In the genomic region with DNA sequence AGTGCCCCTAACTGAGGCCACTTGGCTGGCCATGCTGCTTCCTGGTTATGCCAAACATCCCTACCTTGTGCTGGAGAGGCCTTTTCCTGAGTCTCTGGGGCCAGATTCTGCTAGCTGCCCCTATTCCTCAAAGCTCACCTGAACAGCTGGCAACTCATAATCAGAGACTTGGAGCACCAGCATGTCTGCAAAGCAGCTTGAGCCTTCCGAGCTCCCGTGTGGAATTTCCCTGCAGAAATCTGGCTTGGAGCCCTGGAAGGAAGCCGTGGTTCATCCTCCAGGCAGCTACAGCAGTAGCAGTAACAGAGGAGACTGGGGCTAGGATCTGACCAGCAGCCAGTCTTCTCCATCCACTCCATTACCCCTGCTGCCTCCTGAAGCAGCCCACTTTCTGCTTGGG, we compare ENCODE assay signal across 8 mouse cellular contexts. TPM values are rescaled to one million over a fixed set of nuclear protein-coding genes. Genes with fewer than 3 reads are reported as not detected.
A peak's percentile ranks its signal among the peaks of the same experiment; 100 is the strongest.
DNase-seq lines count a peak whose midpoint lies in the region; ATAC-seq and TF ChIP-seq lines count a peak whose summit lies in the region.
"Had no signal": no experiment of that assay in that cellular context is flagged by ENCODE, and none has a peak within 500 bp of the region (broad histone marks: within the 10 kb centered on the region; RNA-seq: fewer than 3 reads in every experiment).

No protein-coding gene starts in this region.

- DNase-seq in lung, embryonic 14.5 days, result no peak
- no peak for DNase-seq in lung, adult 2 months
- DNase-seq in cerebellum, postnatal 10 days, result peak; percentile 88 to 89
- DNase-seq in right cerebral cortex, postnatal 10 days (ENCODE audit: low spot score in 2 of 2), result peak; percentile 79 to 80

- TF ChIP-seq CTCF in lung, embryonic 14.5 days (IDR thresholded peaks at IDR 0.05; ENCODE audit: low read depth), result no peak
- TF ChIP-seq CTCF in lung, adult 2 months (IDR thresholded peaks at IDR 0.05; ENCODE audit: insufficient read depth, low read length), result no peak

- H3K4me1 ChIP-seq in lung, embryonic 14.5 days (ENCODE audit: insufficient read depth), result 0 out of 2 replicates have a peak, but pooled peaks cover 5% of the 10 kb centered on the region
- H3K4me1 ChIP-seq in lung, adult 2 months (ENCODE audit: control insufficient read depth, insufficient read depth, low read length), result peaks cover 3% of the 10 kb centered on the region; the same call in 1 of the 2 replicates
- 0 out of 2 replicates have a peak, but pooled peaks cover 12% of the 10 kb centered on the region for H3K4me1 ChIP-seq in hindbrain, embryonic 15.5 days (replicated peaks)

- no peak overlapping the region for H3K4me2 ChIP-seq in lung, embryonic 14.5 days
- H3K4me2 ChIP-seq in hindbrain, embryonic 15.5 days, result no peak overlapping the region

- no peak overlapping the region for H3K4me3 ChIP-seq in lung, embryonic 14.5 days (ENCODE audit: low read depth, low read length)
- no peak overlapping the region for H3K4me3 ChIP-seq in lung, adult 2 months (replicated peaks; ENCODE audit: extremely low read depth, low read depth, low read length)
- H3K4me3 ChIP-seq in hindbrain, embryonic 15.5 days, result no peak overlapping the region
- H3K4me3 ChIP-seq: myocyte had no signal

- peak overlapping the region; percentile 80 for H3K27ac ChIP-seq in lung, embryonic 14.5 days (ENCODE audit: low read depth)
- H3K27ac ChIP-seq in hindbrain, embryonic 15.5 days (replicated peaks), result peak overlapping the region; percentile 34

- no peaks in the 10 kb centered on the region for H3K9me3 ChIP-seq in lung, embryonic 14.5 days (ENCODE audit: low read depth, low read length)
- H3K9me3 ChIP-seq in hindbrain, embryonic 15.5 days, result no peaks in the 10 kb centered on the region

- no peak overlapping the region for H3K9ac ChIP-seq in lung, embryonic 14.5 days
- H3K9ac ChIP-seq in hindbrain, embryonic 15.5 days, result no peak overlapping the region

- no peak for ATAC-seq in lung, embryonic 14.5 days (ENCODE audit: insufficient read depth)
- ATAC-seq in hindbrain, embryonic 15.5 days (ENCODE audit: low FRiP score, low read depth), result no peak
- ATAC-seq in inflammation-experienced regulatory T-cells, adult 6 months, result no peak
- ATAC-seq in megakaryocyte-erythroid progenitor cell, adult 5-6 weeks (replicated peaks; ENCODE audit: low FRiP score, low TSS enrichment, poor library complexity, severe bottlenecking), result no peak

- peaks cover 62% of the 10 kb centered on the region for H3K36me3 ChIP-seq in lung, embryonic 14.5 days (ENCODE audit: insufficient read depth)
- H3K36me3 ChIP-seq in hindbrain, embryonic 15.5 days, result peaks cover 30% of the 10 kb centered on the region

- TF ChIP-seq POLR2A in lung, adult 2 months (IDR thresholded peaks at IDR 0.05; ENCODE audit: borderline replicate concordance, extremely low read depth, low read depth, low read length), result no peak

- WGBS in lung, embryonic 14.5 days, result 50% methylated on average over 3 of the region's 3 CpGs
- 23% methylated on average over 3 of the region's 3 CpGs for WGBS in lung, adult 2 months
- WGBS in hindbrain, embryonic 15.5 days, result 73% methylated on average over 3 of the region's 3 CpGs

- no peaks in the 10 kb centered on the region for H3K27me3 ChIP-seq in lung, embryonic 14.5 days (ENCODE audit: insufficient read depth, low read length)
- no peaks in the 10 kb centered on the region for H3K27me3 ChIP-seq in hindbrain, embryonic 15.5 days

RNA-seq across cellular contexts. Expression of gene Lime1, which starts 6.0 kb away (rescaled TPM):
- polyA plus RNA-seq in lung, embryonic 14.5 days (2014; fragmentation: Nextera tagmentation; extraction: Ambion mirVana), result 19.6 and 26.6 TPM in 2 replicates
- 60.5 and 89.8 TPM in 2 replicates for polyA plus RNA-seq in lung, adult 2 months (2012; rRNA removed)
- polyA plus RNA-seq in hindbrain, embryonic 15.5 days (2015; fragmentation: Nextera tagmentation; extraction: Ambion mirVana), result 51.6 and 56.5 TPM in 2 replicates
- 100 to 1,000 TPM; 340 to 573 (median 348) TPM for polyA plus RNA-seq in inflammation-experienced regulatory T-cells, adult 6 months (2017; shearing (Covaris generic))
- total RNA-seq in megakaryocyte-erythroid progenitor cell, adult 5-6 weeks (2014; fragmentation: Nextera tagmentation), result 31.0 and 50.4 TPM in 2 replicates
- total RNA-seq in megakaryocyte-erythroid progenitor cell, adult 5-6 weeks (2017), result 19.8 and 26.8 TPM in 2 replicates

RNA-seq across cellular contexts. Expression of gene Arfrp1, which starts 20.7 kb away (rescaled TPM):
- 54.1 and 54.2 TPM in 2 replicates for polyA plus RNA-seq in lung, embryonic 14.5 days (2014; fragmentation: Nextera tagmentation; extraction: Ambion mirVana)
- 29.1 and 42.9 TPM in 2 replicates for polyA plus RNA-seq in lung, adult 2 months (2012; rRNA removed)
- 81.2 and 82.7 TPM in 2 replicates for polyA plus RNA-seq in hindbrain, embryonic 15.5 days (2015; fragmentation: Nextera tagmentation; extraction: Ambion mirVana)
- 10 to 100 TPM; 60.4 to 69.3 (median 60.4) TPM for polyA plus RNA-seq in inflammation-experienced regulatory T-cells, adult 6 months (2017; shearing (Covaris generic))
- 53.3 and 66.5 TPM in 2 replicates for total RNA-seq in megakaryocyte-erythroid progenitor cell, adult 5-6 weeks (2014; fragmentation: Nextera tagmentation)
- 52.8 and 72.9 TPM in 2 replicates for total RNA-seq in megakaryocyte-erythroid progenitor cell, adult 5-6 weeks (2017)

RNA-seq across cellular contexts. Expression of gene Zgpat, which starts 21.2 kb away (rescaled TPM):
- polyA plus RNA-seq in lung, embryonic 14.5 days (2014; fragmentation: Nextera tagmentation; extraction: Ambion mirVana), result 35.7 and 41.1 TPM in 2 replicates
- 39.0 and 44.0 TPM in 2 replicates for polyA plus RNA-seq in lung, adult 2 months (2012; rRNA removed)
- polyA plus RNA-seq in hindbrain, embryonic 15.5 days (2015; fragmentation: Nextera tagmentation; extraction: Ambion mirVana), result 77.0 and 84.9 TPM in 2 replicates
- polyA plus RNA-seq in inflammation-experienced regulatory T-cells, adult 6 months (2017; shearing (Covaris generic)), result 10 to 100 TPM; 18.5 to 21.8 (median 20.9) TPM
- total RNA-seq in megakaryocyte-erythroid progenitor cell, adult 5-6 weeks (2014; fragmentation: Nextera tagmentation), result 20.3 and 25.2 TPM in 2 replicates
- total RNA-seq in megakaryocyte-erythroid progenitor cell, adult 5-6 weeks (2017), result 26.2 and 45.0 TPM in 2 replicates

Comparison
In these comparisons a context has a peak if more than half of its experiments do, and no peak if none do; other contexts are left out.
1. DNase-seq: peak in cerebellum, postnatal 10 days (2 of 2) and right cerebral cortex, postnatal 10 days (2 of 2); none in lung, embryonic 14.5 days (single experiment) and lung, adult 2 months (single experiment).